Mouse (Mus musculus) layer of hippocampus, postnatal 10 days (tissue): ENCODE measurements around the gene Zfp872. TPM values are rescaled to one million over a fixed set of nuclear protein-coding genes. Genes with fewer than 3 reads are reported as not detected.
"Not testable (repeated sequence)": the region's sequence is repeated elsewhere in the genome, so short reads cannot be mapped to it uniquely, and the experiment has no call there.

ENCODE experiments used
- DNase-seq, 2 experiments: peaks; one replicate each; pipeline ENCODE4 v3.0.0; 2021; ENCODE audit warnings: low spot score in 2 of 2
- total RNA-seq, 2 experiments: library from RNA; stranded (reverse); gene quantifications; 2 replicates each; pipeline ENCODE4 v1.2.3; 2021

The Zfp872 gene
- total RNA-seq, 2 experiments from 2014 or later = 0.25 to 0.62 TPM

DNA sequence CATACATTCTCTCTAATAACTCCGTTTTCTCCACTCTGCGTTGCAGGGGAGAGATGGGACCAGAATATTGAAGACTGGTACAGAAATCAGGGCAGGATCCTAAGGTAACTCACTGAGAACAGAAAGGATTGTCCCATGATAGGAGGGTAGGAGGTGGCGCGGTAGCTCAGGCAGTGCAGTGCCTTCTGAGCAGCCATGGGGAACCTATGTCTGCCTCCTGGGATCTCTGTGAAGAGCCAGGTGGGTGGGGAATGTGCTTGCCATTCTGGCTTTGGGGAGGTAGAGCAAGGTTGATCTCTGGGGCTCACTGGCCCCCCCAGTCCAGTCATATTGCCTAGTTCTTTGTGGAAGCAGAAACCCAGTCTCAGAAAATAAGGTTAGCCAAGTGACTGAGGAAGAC, 20.1 kb upstream of the Zfp872 start:
- no peak for DNase-seq

DNA sequence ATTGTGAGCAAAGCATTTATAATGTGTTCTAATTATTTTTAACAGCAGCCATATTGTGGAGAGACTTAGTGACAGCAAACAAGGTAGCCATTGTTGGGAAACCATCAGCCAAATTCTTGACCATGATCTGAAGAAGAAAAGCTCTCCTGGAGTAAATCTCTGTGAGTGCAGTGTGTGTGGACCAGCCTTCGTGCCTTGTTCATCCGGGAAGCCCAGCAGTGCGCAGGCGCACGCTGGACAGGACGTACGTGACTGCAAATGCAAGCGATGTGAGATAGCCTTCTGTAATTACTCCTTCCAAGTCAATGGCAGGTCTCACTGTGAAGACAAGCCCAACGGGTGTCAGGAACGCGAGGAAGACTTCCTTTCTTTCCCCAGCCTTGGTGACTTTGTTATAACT, 18.6 kb upstream of the Zfp872 start:
- no peak for DNase-seq

DNA sequence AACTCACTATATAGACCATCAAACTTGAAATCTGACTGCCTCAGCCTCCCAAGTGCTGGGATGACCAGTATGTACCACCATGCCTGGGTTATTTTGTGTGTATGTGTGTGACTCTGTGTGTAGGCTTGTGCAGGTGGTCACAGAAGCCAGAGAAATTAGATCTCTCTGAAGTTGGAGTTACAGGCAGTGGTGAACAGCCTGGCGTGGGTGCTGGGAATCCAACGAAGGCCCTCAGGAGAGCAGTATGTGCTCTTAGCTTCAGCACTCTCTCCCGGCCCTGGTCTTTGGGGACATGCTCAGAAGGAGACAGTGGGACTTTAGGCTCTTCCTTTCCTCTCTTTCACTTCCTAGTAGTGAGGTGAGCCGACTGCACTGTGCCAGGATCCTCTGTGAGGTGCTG, 15.6 kb upstream of the Zfp872 start:
- DNase-seq = no peak

DNA sequence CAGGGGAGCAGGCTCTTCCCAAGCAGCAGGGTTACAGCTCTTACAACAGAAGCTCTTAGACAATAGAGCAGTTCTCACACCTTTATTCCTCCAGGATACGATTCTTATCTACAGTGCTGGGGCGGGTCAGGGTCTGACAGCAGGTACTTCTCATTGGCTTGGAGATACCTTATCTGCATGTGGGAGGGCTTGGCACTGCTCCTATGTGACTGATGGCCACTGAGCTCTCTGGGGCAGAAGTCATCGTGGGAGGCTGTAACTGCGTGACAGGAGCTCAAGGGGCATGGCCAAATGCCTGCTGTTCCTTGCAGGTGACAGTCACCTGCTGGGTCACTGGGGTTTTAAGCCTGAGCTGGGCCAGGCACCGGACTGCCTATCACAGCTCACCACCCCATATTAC, 8.5 kb downstream of the Zfp872 start:
- DNase-seq = no peak

DNA sequence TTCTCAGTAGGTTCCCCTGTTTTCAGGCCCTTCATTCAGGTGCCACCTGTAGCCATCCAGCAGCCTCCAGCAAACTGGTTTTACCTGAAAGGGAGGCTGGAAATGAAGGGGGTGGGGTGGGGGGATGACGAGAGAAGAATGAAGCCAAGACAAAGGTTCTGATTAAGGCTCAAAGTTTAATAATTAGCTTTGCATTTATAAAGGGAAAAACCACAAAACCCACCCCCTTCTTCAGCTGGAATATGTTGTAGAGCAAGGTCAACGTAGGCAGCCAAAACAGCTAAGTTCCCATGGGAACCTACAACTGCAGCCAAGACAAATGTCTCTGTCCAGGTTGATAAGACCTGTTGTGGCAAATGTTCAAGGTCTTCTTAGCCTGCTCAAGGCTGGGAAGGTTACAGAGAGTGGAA, 25.9 kb downstream of the Zfp872 start:
- DNase-seq = no peak

DNA sequence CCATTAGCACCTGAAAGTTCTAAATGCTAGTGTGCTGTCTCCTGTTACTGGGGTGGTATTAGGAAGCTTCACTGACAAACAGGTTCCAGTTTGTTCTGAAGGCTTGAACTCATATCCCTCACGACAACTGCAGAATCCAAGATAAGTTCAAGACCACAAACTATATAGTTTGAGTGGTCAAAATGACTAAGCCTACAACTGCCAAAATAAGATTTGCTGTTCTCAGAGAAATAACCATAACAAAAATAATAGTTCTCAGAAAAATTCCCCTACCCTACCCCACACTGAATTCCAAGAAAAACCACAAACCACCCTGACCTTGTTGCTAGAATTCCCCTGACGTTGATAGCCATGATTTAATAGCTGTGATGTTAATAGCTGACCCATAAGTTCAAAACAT, 26.7 kb downstream of the Zfp872 start:
- DNase-seq = no peak

DNA sequence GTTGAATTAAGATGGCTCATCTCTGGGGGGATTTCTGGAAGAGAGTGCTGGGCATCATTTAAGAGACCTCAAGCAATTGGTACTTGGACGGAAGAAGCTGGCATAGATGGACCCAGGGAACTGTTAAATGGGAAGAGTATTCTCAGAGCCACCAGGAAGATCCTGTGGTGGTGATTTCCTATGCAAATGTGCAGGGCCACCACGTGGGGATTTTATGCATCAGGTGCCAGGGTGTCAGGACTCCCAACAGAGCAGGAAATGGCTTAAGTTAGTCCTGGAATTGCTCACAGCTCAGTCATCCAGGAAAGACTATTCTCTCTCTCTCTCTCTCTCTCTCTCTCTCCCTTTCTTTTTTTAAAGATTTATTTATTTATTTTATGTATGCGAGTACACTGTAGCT, 28.8 kb downstream of the Zfp872 start:
- DNase-seq = no peak

DNA sequence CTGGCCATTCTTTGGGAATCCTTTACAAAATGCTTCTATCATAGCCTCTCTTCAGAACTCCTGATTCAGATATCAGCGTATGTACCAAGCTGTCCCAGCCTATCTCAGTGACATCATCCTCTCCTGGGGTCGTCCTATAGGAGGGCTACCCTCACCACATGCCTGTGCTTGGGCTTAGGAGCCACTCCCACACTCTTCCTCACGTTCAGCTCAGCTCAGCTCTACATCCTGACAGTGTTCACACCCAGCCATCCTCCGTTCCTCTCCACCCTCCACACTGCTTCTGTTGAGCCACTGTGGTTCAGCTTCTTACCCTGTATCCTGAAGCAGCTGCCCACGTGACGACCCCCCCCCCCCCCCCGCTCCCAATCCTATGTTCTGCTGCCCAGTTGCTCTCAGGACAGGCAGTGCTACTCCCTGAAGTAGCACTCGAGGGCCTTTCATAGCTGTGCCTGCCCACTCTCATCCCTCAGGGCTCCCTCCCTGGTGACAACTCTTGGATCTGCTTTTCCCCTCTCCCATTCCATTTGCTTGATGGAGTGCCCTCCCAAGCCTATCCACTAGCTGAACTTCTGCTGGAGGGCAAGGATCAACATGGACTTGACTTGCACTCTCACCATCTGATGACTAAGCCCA, 30.1 kb downstream of the Zfp872 start:
- no peak for DNase-seq

DNA sequence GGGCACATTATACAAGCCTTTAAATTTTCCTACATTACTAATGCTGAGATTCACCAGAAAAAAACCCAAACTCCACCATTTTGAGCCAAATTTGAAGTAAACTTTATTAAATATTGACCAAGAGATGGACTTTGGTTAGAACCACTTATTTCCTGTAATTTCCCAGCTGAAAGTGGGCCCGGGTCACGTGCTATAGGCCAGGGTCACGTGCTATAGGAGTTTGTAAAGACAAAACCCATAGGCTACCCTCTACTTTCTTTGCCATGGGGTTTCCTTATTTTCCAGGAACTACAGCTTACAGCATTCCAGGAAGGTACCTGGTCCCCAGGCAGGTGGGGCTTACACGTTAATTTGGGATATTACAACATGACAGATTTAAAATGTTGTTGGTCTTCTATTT, 36.2 kb downstream of the Zfp872 start:
- no peak for DNase-seq

DNA sequence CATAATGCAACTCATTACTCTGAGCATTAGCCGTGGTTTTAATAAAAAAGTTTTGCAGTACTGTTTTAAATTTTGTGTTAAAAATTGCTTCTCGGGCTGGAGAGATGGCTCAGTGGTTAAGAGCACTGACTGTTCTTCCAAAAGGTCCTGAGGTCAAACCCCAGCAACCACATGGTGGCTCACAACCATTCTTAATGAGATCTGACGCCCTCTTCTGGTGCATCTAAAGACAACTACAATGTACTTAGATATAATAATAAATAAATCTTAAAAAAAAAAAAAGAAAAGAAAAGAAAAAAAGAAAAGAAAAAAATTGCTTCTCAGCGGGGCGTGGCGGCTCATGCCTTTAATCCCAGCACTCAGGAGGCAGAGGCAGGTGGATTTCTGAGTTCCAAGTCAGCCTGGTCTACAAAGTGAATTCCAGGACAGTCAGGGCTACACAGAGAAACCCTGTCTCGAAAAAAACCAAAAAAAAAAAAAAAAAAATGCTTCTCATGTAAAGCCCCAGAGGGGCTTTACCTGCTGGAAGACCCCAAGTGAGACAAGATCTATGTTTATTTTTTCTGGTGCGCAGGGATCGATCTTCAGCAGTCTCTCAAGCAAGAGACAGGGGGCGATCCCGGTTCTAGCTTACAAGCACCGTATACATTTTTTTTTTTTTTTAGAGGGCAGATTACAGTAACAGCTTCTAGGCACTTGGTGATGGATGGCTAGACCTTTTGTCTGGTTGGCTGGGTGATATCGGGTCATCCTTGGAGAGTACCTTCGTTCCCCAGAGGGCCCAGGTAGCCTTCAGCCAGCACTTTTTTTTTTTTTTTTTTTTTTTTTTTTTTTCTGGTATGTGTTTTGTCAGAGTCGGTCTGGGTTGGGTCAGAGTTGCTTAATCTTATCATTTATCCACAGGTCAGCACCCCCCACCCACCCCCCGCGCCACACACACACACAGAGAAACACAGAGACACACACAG, 36.9 kb downstream of the Zfp872 start:
- DNase-seq = peak; percentile 9 to 32

DNA sequence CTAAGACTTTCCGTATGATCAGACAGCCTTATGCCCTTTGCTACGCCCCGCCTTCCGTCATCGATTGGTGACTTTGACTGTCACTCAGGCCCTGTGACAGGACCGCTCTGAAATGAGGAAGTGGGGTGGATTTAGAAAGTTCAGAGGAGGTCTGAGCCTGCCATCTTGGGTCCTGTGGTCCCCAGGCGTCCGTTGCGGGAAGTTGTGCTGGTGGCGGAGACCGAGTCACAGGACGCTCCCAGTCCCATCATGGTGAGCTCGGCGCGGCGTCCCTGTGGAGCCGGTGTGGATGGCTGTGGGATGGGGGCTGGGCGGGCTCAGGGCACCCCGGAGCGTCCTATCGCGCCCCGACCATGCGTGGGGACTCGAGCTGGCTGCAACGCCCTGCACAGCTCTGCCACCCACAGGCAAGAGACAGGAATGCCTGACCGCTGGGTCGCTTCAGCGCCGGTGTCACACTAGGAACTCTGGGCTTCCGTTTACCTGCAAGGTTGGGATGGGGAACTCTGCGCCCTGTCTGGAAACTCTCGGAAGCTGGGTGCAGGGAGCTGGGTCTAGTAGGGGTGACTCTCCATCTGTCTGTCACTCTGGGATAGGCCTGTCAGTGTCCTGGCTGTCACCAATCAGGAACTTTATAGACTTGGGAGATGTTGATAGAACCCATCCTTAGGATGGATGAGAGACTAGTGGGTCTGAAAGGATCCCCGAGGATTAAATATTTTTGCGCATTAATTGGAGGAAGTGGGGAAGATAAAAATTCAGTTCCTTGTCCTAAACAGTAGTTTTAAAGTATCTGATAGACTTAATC, 37.9 kb downstream of the Zfp872 start, which contains the start of gene Zfp809:
Zfp809 (plus strand) TSS at position 134 of the 808 bp plus-strand sequence.
- DNase-seq = peak; percentile 100

DNA sequence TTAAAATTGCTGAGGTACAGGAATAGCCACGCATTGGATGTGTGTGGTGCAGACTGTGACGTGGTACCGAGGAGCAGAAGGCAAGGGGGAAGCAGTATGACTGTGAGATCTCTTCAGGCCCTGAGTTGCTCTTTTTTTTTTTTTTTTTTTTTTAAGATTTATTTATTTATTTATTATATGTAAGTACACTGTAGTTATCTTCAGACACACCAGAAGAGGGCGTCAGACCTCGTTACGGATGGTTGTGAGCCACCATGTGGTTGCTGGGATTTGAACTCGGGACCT, 38.4 kb downstream of the Zfp872 start:
- DNase-seq = not testable (repeated sequence)

DNA sequence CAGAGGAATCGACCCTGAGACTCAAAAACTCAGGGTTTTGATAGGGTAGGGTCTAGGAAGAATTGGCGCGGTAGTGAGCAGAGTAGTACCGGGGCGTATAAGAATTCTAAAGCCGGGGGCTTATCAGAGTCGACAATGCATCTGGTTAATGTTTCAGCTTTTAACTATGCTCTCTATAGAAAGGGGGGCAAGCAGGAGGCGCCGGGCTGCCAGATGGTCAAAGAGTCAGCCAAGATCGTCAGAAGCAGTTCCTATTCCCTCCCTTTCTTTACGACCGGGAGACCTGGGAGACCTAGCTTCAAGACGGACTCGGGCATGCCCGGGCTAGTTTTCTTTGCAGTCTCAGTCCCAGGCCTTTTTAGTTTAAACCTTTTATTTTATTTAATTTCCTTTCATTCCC, 39.0 kb downstream of the Zfp872 start:
- DNase-seq = no peak

DNA sequence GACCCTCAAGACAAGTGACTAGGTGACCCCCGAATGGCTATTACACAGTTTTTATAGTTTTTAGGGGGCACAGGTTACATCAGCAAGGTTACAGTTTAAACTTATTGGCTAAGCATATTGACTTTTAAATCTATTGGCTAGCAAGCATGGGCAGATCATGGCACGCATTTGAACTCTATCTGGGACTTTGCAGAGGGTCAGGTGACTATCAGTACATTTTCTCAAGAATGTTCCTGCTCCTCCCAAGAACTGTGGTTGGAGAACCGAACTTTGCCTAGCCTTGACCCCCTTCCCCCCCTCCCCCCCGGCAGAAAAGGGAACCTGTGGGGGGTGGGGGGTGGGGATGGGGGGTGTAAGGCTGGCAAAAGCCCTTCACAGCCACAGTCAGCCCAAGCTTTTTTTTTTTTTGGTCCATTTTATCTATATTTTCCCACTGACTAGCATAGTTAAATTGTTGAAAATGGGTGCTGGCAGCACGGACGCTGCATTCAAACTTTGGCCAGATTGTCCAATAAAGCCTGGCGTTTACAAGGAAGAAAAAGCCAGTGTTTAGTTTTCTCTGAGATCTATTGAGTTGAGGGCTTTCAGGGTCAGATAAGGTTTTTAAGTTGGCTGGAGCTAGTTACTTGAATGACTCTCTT, 41.6 kb downstream of the Zfp872 start:
- no peak for DNase-seq

DNA sequence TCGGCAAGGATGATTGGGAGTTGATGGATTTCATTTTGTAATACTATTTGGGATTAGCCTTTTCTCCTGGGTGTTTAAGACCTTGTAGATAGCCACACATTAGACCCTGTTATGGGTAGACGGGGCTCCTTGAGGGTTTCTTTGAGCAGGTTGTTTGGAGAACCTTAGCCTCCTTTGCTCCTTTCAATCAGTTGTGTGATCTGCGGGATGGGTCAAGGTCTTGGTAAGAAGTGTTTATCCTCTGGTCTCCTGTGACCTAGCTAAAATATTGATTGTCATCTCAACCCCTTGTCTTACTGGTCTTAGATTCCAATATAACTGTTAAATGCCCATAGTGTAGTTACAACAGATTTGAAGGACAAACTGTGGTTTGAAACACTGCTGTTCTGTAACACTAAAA, 42.2 kb downstream of the Zfp872 start:
- no peak for DNase-seq

DNA sequence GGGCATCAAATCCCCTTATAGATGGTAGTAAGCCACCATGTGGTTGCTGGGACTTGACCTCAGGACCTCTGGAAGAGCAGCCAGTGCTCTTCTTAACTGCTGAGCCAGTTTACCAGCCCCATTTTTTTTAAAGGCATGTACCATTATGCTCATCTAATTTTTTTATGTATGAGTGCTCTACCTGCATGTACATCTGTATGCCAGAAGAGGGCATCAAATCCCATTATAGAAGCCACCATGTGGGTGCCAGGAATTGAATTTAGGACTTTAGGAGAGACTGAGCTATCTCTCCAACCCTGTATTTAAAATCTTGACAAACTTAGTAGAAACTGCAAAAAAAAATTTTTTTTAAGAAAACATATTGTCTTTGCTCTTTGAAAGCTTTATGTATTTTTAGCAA, 42.7 kb downstream of the Zfp872 start:
- DNase-seq = no peak

DNA sequence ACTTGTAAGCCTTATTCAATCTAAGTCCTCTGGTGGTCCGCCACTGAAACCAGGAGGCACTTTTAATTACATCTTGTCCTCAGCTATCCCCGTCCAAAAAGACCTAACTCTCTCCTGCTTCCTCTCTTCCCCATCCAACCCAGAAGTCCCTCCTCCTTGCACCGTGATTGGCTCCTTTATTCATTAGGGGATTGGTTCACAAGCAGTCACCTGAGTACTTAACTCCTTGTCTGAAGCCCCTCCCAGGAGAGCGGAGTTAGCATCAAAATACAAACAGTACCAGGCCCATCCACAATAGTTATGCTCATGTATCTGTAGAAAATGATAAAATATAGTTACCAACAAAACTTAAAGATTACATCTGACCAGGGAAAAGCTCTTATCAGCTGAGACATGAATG, 52.1 kb downstream of the Zfp872 start:
- no peak for DNase-seq

DNA sequence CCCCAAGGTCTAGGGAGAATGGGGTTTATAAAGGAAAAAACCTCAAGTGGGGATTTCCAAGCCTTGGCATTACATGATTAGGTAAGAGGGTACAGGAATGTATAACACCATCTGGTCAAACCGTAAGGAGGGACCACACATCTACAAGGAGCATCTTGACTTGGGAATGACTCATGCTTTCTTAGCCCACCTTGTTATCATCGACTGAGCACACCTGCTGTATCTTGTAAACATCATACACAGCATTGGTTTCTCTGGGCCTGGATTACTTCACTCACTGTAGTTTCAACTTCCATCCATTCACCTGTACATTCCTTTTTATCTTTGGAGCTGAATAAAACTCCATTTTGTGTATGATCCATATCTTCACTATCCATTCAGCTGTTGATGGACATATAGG, 56.4 kb downstream of the Zfp872 start:
- no peak for DNase-seq
